ENCODE assay signal across 8 mouse cellular contexts in genomic region chr1:191894386-191894785, GRCm38 (mm10). TPM values are rescaled to one million over a fixed set of nuclear protein-coding genes. Genes with fewer than 3 reads are reported as not detected.
A peak's percentile ranks its signal among the peaks of the same experiment; 100 is the strongest.
DNase-seq lines count a peak whose midpoint lies in the region; ATAC-seq and TF ChIP-seq lines count a peak whose summit lies in the region.

No protein-coding gene starts in this region.

- ATAC-seq in heart, embryonic 12.5 days (ENCODE audit: insufficient number of reproducible peaks, low FRiP score): no peak

- H3K4me1 ChIP-seq in heart, embryonic 12.5 days (replicated peaks): peaks cover 11% of the 10 kb centered on the region
- H3K4me1 ChIP-seq in olfactory bulb, adult 2 months (ENCODE audit: control insufficient read depth, insufficient read depth, low read length): peaks cover 21% of the 10 kb centered on the region
- peaks cover 10% of the 10 kb centered on the region for H3K4me1 ChIP-seq in forebrain, embryonic 10.5 days

- H3K27ac ChIP-seq in heart, embryonic 12.5 days (ENCODE audit: poor library complexity, severe bottlenecking): no peak overlapping the region
- H3K27ac ChIP-seq in olfactory bulb, adult 2 months (ENCODE audit: insufficient read depth, low read depth, low read length): peak overlapping the region; percentile 76
- H3K27ac ChIP-seq in forebrain, embryonic 10.5 days: no peak overlapping the region

- H3K9me3 ChIP-seq in heart, embryonic 12.5 days (replicated peaks): no peaks in the 10 kb centered on the region
- no peaks in the 10 kb centered on the region for H3K9me3 ChIP-seq in forebrain, embryonic 10.5 days

- DNase-seq in urinary bladder, adult 18-20 months (ENCODE audit: low spot score in 2 of 2): peak; percentile 26 to 37
- DNase-seq in urinary bladder, postnatal 10 days (ENCODE audit: low spot score): no peak
- peak; percentile 57 to 89 for DNase-seq in left cerebral cortex, adult 8-10 months (ENCODE audit: low spot score in 2 of 2)
- DNase-seq in cerebellum, adult 18-20 months: no peak
- no peak for DNase-seq in forebrain, embryonic 10.5 days (ENCODE audit: extremely low spot score, low spot score)
- DNase-seq in kidney, postnatal 36 days: no peak

- H3K9ac ChIP-seq in heart, embryonic 12.5 days: 0 out of 2 replicates have a peak overlapping the region, but pooled peaks have one; percentile 12

- no peak overlapping the region for H3K4me2 ChIP-seq in heart, embryonic 12.5 days

- H3K4me3 ChIP-seq in heart, embryonic 12.5 days: no peak overlapping the region
- H3K4me3 ChIP-seq in olfactory bulb, adult 2 months (ENCODE audit: insufficient read depth, low read depth, low read length): 0 out of 2 replicates have a peak overlapping the region, but pooled peaks have one; percentile 4
- H3K4me3 ChIP-seq in forebrain, embryonic 10.5 days: no peak overlapping the region

- no peaks in the 10 kb centered on the region for H3K36me3 ChIP-seq in heart, embryonic 12.5 days
- H3K36me3 ChIP-seq in forebrain, embryonic 10.5 days (replicated peaks): no peaks in the 10 kb centered on the region

- WGBS in heart, embryonic 12.5 days: 55% methylated on average over 17 of the region's 17 CpGs
- 22% methylated on average over 17 of the region's 17 CpGs for WGBS in olfactory bulb, adult 2 months
- 93% methylated on average over 17 of the region's 17 CpGs for WGBS in forebrain, embryonic 10.5 days

- TF ChIP-seq POLR2A in olfactory bulb, adult 2 months (IDR thresholded peaks at IDR 0.05; ENCODE audit: insufficient read depth, low read depth, low read length): no peak

- H3K27me3 ChIP-seq in heart, embryonic 12.5 days (replicated peaks): no peaks in the 10 kb centered on the region
- H3K27me3 ChIP-seq in forebrain, embryonic 10.5 days (ENCODE audit: poor library complexity, severe bottlenecking): no peaks in the 10 kb centered on the region

- no peak for TF ChIP-seq CTCF in olfactory bulb, adult 2 months (IDR thresholded peaks at IDR 0.05; ENCODE audit: insufficient read depth, low read depth, low read length)

RNA-seq across cellular contexts. Expression of gene Slc30a1, which starts 12.2 kb away (rescaled TPM):
- polyA plus RNA-seq in heart, embryonic 12.5 days (2016; fragmentation: Nextera tagmentation; extraction: Ambion mirVana): 4.8 and 5.0 TPM in 2 replicates
- 10 to 100 TPM; 32.2 to 42.0 (median 35.1) TPM for total RNA-seq in left cerebral cortex, adult 8-10 months (2022)
- not detected in 2 replicates for polyA plus RNA-seq in olfactory bulb, adult 2 months (2012; ENCODE audit: insufficient read depth, insufficient read length, low replicate concordance, missing spikeins)
- polyA plus RNA-seq in forebrain, embryonic 10.5 days (2016; fragmentation: Nextera tagmentation; extraction: Ambion mirVana): 1.2 and 1.5 TPM in 2 replicates

Comparison
In these comparisons a context has a peak if more than half of its experiments do, and no peak if none do; other contexts are left out.
1. DNase-seq: peak in urinary bladder, adult 18-20 months (2 of 2) and left cerebral cortex, adult 8-10 months (2 of 2); none in urinary bladder, postnatal 10 days (single experiment), cerebellum, adult 18-20 months (0 of 2), forebrain, embryonic 10.5 days (single experiment) and kidney, postnatal 36 days (0 of 2).